Mouse (Mus musculus) liver, embryonic 13.5 days (tissue): ENCODE data around the gene 1700017B05Rik. TPM values are rescaled to one million over a fixed set of nuclear protein-coding genes. Genes with fewer than 3 reads are reported as not detected.
A peak's percentile ranks its signal among the peaks of the same experiment; 100 is the strongest.
"Not testable (repeated sequence)": the region's sequence is repeated elsewhere in the genome, so short reads cannot be mapped to it uniquely, and the experiment has no call there.

Experiments
- ATAC-seq: fragments of 200-750 bp; cut with Nextera tagmentation; 2 replicates; pipeline ENCODE4 v1.8.0; 2017; ENCODE audit warnings: low read depth, mild to moderate bottlenecking, moderate number of reproducible peaks, moderate library complexity
- DNase-seq: peaks from one replicate; pipeline ENCODE4 v3.0.0; 2022
- H3K27ac ChIP-seq: fragments of 300-500 bp; sonication (generic); 2 replicates; pipeline ENCODE4 v1.5.1; 2015; ENCODE audit warnings: moderate library complexity, mild to moderate bottlenecking, inconsistent platforms
- H3K27me3 ChIP-seq: fragments of 300-500 bp; sonication (generic); 2 replicates; pipeline ENCODE4 v1.6.1; 2015; ENCODE audit warnings: mild to moderate bottlenecking, inconsistent platforms
- H3K36me3 ChIP-seq: fragments of 300-500 bp; sonication (generic); 2 replicates; pipeline ENCODE4 v1.6.1; 2015; ENCODE audit warnings: mild to moderate bottlenecking, inconsistent platforms
- H3K4me1 ChIP-seq: fragments of 300-500 bp; sonication (generic); replicated peaks from 2 replicates; pipeline ENCODE4 v1.6.1; 2015; ENCODE audit warnings: inconsistent platforms
- H3K4me2 ChIP-seq: fragments of 300-500 bp; sonication (generic); 2 replicates; pipeline ENCODE4 v1.6.1; 2015; ENCODE audit warnings: inconsistent platforms, mild to moderate bottlenecking, moderate library complexity
- H3K4me3 ChIP-seq: fragments of 300-500 bp; sonication (generic); replicated peaks from 2 replicates; pipeline ENCODE4 v1.5.1; 2015; ENCODE audit warnings: mild to moderate bottlenecking, inconsistent platforms
- H3K9ac ChIP-seq: fragments of 300-500 bp; sonication (generic); 2 replicates; pipeline ENCODE4 v1.6.1; 2015; ENCODE audit warnings: mild to moderate bottlenecking, inconsistent platforms
- H3K9me3 ChIP-seq: fragments of 300-500 bp; sonication (generic); replicated peaks from 2 replicates; pipeline ENCODE4 v1.6.1; 2016; ENCODE audit warnings: inconsistent platforms
- WGBS: fragments of 180-500 bp; shearing (Covaris S2); methylation state at CpG from one replicate; pipeline ENCODE4 v1.1.7; 2015; ENCODE audit not compliant: insufficient replicate concordance; 5-methylcytosine and 5-hydroxymethylcytosine counted together
- polyA plus RNA-seq: library from polyadenylated mRNA; unstranded; fragments of >200 nt; fragmentation: Nextera tagmentation; extraction: Ambion mirVana; gene quantifications from 2 replicates; pipeline ENCODE4 v1.2.1, GENCODE M21; 2015

The 1700017B05Rik gene
- 14.6 and 14.9 TPM in 2 replicates for polyA plus RNA-seq

- WGBS, result under 1% methylated on average over 86 of the region's 87 CpGs
- ATAC-seq, result peak; percentile 85
These were observed at the start of gene 1700017B05Rik for GRCm38 (mm10) chr9:57261913-57262794. Gene 1700017B05Rik, minus strand, starts transcription at chr9:57262612.

DNA sequence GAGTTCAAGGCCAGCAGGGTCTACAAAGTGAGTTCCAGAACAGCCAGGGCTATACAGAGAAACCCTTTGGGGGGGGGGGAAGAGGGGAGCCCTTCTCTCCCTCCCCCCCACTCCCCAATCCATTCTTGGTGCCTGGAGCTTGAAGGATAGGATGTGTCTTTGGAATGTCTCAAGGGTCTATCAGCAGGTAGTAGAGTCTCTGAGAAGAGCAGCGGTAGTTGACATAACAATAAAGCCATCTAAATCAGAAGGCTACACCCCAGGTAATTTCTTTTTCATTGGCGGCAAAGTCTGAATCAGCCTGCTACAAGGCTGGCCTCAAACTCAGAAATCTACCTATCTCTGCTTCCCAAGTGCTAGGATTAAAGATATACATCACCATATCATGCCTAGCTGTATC, 48.5 kb upstream of the 1700017B05Rik start:
- Histone ChIP-seq H3K27ac (no peak overlapping the region), H3K4me1 (peaks cover 12% of the 10 kb centered on the region), H3K4me2 (no peak overlapping the region), H3K9me3 (no peaks in the 10 kb centered on the region), H3K4me3 (no peak overlapping the region), H3K27me3 (no peaks in the 10 kb centered on the region), H3K9ac (no peak overlapping the region), H3K36me3 (no peaks in the 10 kb centered on the region)
- 91% methylated on average over 2 of the region's 2 CpGs for WGBS
- ATAC-seq, result no peak
- no peak for DNase-seq

More at GRCm38 (mm10) chr9:57261913-57262794, at the start of gene 1700017B05Rik:
- Histone ChIP-seq H3K9ac (peak within 1 kb of the TSS; percentile 97), H3K27ac (peak within 1 kb of the TSS; percentile 87), H3K36me3 (peaks cover 22% of the 10 kb centered on the region), H3K4me1 (peaks cover 52% of the 10 kb centered on the region), H3K9me3 (no peaks in the 10 kb centered on the region), H3K4me3 (peak within 1 kb of the TSS; percentile 94), H3K27me3 (peaks cover 16% of the 10 kb centered on the region), H3K4me2 (peak within 1 kb of the TSS; percentile 96)
- peak; percentile 70 for DNase-seq

DNA sequence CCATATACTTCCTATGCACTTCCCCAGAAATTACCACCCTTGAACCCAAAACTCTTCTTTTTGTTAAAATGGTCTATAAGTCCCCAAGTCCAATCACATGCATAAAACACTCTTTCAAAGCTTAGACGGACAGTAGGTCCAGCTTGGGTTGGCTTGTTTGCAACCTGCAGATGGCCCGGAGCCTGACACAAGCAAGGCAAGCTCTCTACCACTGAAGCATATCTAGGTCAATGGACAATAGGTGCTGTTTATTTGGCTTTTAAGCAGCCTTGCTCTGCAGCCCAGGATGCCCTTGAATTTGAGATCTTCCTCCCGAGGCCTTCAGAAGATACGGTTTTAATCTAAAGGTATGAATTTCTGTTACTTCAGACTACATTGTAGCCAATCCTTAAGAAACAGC, 46.9 kb upstream of the 1700017B05Rik start:
- Histone ChIP-seq H3K4me1 (peaks cover 21% of the 10 kb centered on the region), H3K27ac (no peak overlapping the region), H3K9ac (no peak overlapping the region), H3K4me3 (no peak overlapping the region), H3K36me3 (no peaks in the 10 kb centered on the region), H3K4me2 (no peak overlapping the region), H3K9me3 (peaks cover 4% of the 10 kb centered on the region; the same call in 1 of the 2 replicates), H3K27me3 (no peaks in the 10 kb centered on the region)
- no peak for DNase-seq
- no peak for ATAC-seq
- 77% methylated on average over 4 of the region's 4 CpGs for WGBS

- peaks cover 36% of the 10 kb centered on the region for H3K4me1 ChIP-seq
- no peak overlapping the region for H3K4me2 ChIP-seq
- H3K27me3 ChIP-seq, result no peaks in the 10 kb centered on the region
- peak; percentile 52; the same call in 1 of the 2 replicates for ATAC-seq
- no peak overlapping the region for H3K27ac ChIP-seq
- H3K4me3 ChIP-seq, result no peak overlapping the region
- H3K9ac ChIP-seq, result no peak overlapping the region
- DNase-seq, result peak; percentile 45
- 18% methylated on average over 4 of the region's 4 CpGs for WGBS
- H3K36me3 ChIP-seq, result no peaks in the 10 kb centered on the region
- peaks cover 4% of the 10 kb centered on the region; the same call in 1 of the 2 replicates for H3K9me3 ChIP-seq
These were observed 45.0 kb upstream of the 1700017B05Rik start for GRCm38 (mm10) chr9:57307456-57307855.

DNA sequence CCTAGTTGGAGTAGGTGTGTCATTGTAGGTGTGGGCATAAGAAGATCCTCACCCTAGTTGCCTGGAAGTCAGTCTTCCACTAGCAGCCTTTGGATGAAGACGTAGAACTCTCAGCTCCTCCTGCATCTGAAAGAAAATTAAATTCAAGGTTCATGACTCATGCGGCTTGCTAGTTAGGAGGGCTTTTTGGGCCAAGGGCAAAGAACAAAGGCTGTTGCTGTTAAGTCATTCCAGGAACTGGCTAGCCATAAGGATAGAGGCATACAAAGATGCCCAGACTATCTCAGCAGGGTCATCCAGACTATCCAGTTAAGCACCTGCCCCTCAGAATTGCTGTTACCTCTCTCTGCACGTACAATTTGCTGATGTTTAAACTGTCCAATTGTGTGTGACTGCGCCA, 42.3 kb upstream of the 1700017B05Rik start:
- WGBS, result 88% methylated on average over 4 of the region's 4 CpGs
- DNase-seq, H3K4me3 ChIP-seq, ATAC-seq, H3K9ac ChIP-seq, H3K9me3 ChIP-seq, H3K27me3 ChIP-seq, H3K36me3 ChIP-seq: not testable (repeated sequence)
- Histone ChIP-seq H3K27ac (peak overlapping the region; percentile 95), H3K4me2 (peak overlapping the region; percentile 17; the same call in 1 of the 2 replicates), H3K4me1 (peaks cover 63% of the 10 kb centered on the region)

GRCm38 (mm10) chr9:57304251-57304650, 41.8 kb upstream of the 1700017B05Rik start:
- Histone ChIP-seq H3K27ac (peak overlapping the region; percentile 95), H3K9me3 (peaks cover 4% of the 10 kb centered on the region; the same call in 1 of the 2 replicates), H3K9ac (no peak overlapping the region), H3K36me3 (no peaks in the 10 kb centered on the region), H3K27me3 (no peaks in the 10 kb centered on the region), H3K4me2 (peak overlapping the region; percentile 17), H3K4me1 (peaks cover 68% of the 10 kb centered on the region), H3K4me3 (no peak overlapping the region)
- DNase-seq (no peak), ATAC-seq (peak; percentile 44)
- WGBS, result 67% methylated on average over 2 of the region's 2 CpGs

- no peak for ATAC-seq
- Histone ChIP-seq H3K27me3 (no peaks in the 10 kb centered on the region), H3K4me1 (peaks cover 77% of the 10 kb centered on the region), H3K9ac (peak overlapping the region; percentile 23; the same call in 1 of the 2 replicates), H3K9me3 (peaks cover 4% of the 10 kb centered on the region; the same call in 1 of the 2 replicates), H3K27ac (peak overlapping the region; percentile 95), H3K36me3 (no peaks in the 10 kb centered on the region), H3K4me2 (no peak overlapping the region), H3K4me3 (no peak overlapping the region)
- whole genome bisulfite sequencing, result 89% methylated on average over 1 of the region's 1 CpGs
- no peak for DNase-seq
These were observed 40.9 kb upstream of the 1700017B05Rik start for GRCm38 (mm10) chr9:57303356-57303755.

- H3K9me3 ChIP-seq, result peaks cover 4% of the 10 kb centered on the region; the same call in 1 of the 2 replicates
- H3K27ac ChIP-seq, result peak overlapping the region; percentile 95
- ATAC-seq (no peak), DNase-seq (no peak)
- no peaks in the 10 kb centered on the region for H3K27me3 ChIP-seq
- 55% methylated on average over 2 of the region's 2 CpGs for WGBS
- peaks cover 92% of the 10 kb centered on the region for H3K4me1 ChIP-seq
- peak overlapping the region; percentile 47 for H3K9ac ChIP-seq
- no peaks in the 10 kb centered on the region for H3K36me3 ChIP-seq
- H3K4me2 ChIP-seq, result peak overlapping the region; percentile 77
- H3K4me3 ChIP-seq, result no peak overlapping the region
These were observed 38.4 kb upstream of the 1700017B05Rik start for GRCm38 (mm10) chr9:57300825-57301224.

GRCm38 (mm10) chr9:57299790-57300477, 37.5 kb upstream of the 1700017B05Rik start:
- DNase-seq (peak; percentile 92), ATAC-seq (peak; percentile 96)
- Histone ChIP-seq H3K27ac (peak overlapping the region; percentile 98), H3K4me3 (peak overlapping the region; percentile 54), H3K4me1 (peaks cover 96% of the 10 kb centered on the region), H3K9me3 (peaks cover under 1% of the 10 kb centered on the region; the same call in 1 of the 2 replicates), H3K27me3 (0 out of 2 replicates have a peak, but pooled peaks cover 5% of the 10 kb centered on the region), H3K36me3 (no peaks in the 10 kb centered on the region), H3K9ac (peak overlapping the region; percentile 78), H3K4me2 (peak overlapping the region; percentile 77)
- WGBS, result 47% methylated on average over 6 of the region's 6 CpGs

GRCm38 (mm10) chr9:57297938-57298337, 35.5 kb upstream of the 1700017B05Rik start:
- Histone ChIP-seq H3K36me3 (no peaks in the 10 kb centered on the region), H3K4me1 (peaks cover 77% of the 10 kb centered on the region), H3K27ac (peak overlapping the region; percentile 98), H3K9ac (peak overlapping the region; percentile 78), H3K27me3 (0 out of 2 replicates have a peak, but pooled peaks cover 5% of the 10 kb centered on the region), H3K4me2 (peak overlapping the region; percentile 77), H3K4me3 (peak overlapping the region; percentile 54), H3K9me3 (no peaks in the 10 kb centered on the region)
- 52% methylated on average over 2 of the region's 2 CpGs for WGBS
- DNase-seq (peak; percentile 52), ATAC-seq (peak; percentile 27)

- Histone ChIP-seq H3K27ac (peak overlapping the region; percentile 52; the same call in 1 of the 2 replicates), H3K27me3 (0 out of 2 replicates have a peak, but pooled peaks cover 5% of the 10 kb centered on the region), H3K9me3 (no peaks in the 10 kb centered on the region), H3K4me3 (no peak overlapping the region), H3K4me1 (peaks cover 66% of the 10 kb centered on the region), H3K4me2 (no peak overlapping the region), H3K9ac (0 out of 2 replicates have a peak overlapping the region, but pooled peaks have one; percentile 8), H3K36me3 (no peaks in the 10 kb centered on the region)
- 59% methylated on average over 8 of the region's 8 CpGs for WGBS
- no peak for ATAC-seq
- DNase-seq, result peak; percentile 44
These were observed 33.9 kb upstream of the 1700017B05Rik start for GRCm38 (mm10) chr9:57296277-57296676.
